Mouse (Mus musculus) kidney, adult 2 months (tissue): ENCODE results near the gene Hmgn1. TPM values are rescaled to one million over a fixed set of nuclear protein-coding genes. Genes with fewer than 3 reads are reported as not detected.

Source experiments
- DNase-seq: peaks from one replicate; pipeline ENCODE4 v3.0.0; 2021
- H3K27ac ChIP-seq: fragments of 200-500 bp; 2 replicates; pipeline ENCODE4 v1.5.1; 2012; ENCODE audit warnings: low read depth, low read length, control low read depth, inconsistent platforms; ENCODE audit not compliant: insufficient read depth
- H3K27me3 ChIP-seq: fragments of 200-500 bp; replicated peaks from 2 replicates; pipeline ENCODE4 v1.6.1; 2012; ENCODE audit warnings: mild to moderate bottlenecking, moderate library complexity, low read length, inconsistent platforms; ENCODE audit not compliant: control insufficient read depth, insufficient read depth
- H3K36me3 ChIP-seq: fragments of 200-500 bp; 2 replicates; pipeline ENCODE4 v1.6.1; 2012; ENCODE audit warnings: mild to moderate bottlenecking, moderate library complexity, low read length, inconsistent platforms; ENCODE audit not compliant: control insufficient read depth, insufficient read depth
- H3K4me1 ChIP-seq: fragments of 200-500 bp; 2 replicates; pipeline ENCODE4 v1.6.1; 2011; ENCODE audit warnings: low read length; ENCODE audit not compliant: control insufficient read depth, insufficient read depth
- H3K4me3 ChIP-seq: fragments of 200-500 bp; 2 replicates; pipeline ENCODE4 v1.5.1; 2011; ENCODE audit warnings: mild to moderate bottlenecking, low read depth, low read length, control low read depth; ENCODE audit not compliant: insufficient read depth
- CTCF ChIP-seq: fragments of 200-500 bp; conservative IDR thresholded peaks from 2 replicates; pipeline ENCODE4 v1.5.1; 2011; ENCODE audit warnings: low read depth, mild to moderate bottlenecking, control low read depth, low read length, moderate library complexity, mixed read lengths; ENCODE audit not compliant: insufficient read depth, insufficient read length
- POLR2A ChIP-seq: fragments of 200-500 bp; IDR thresholded peaks from one replicate; pipeline ENCODE4 v1.6.1; 2011; ENCODE audit warnings: low read depth, low read length, control low read depth
- WGBS: fragments of 180-500 bp; shearing (Covaris S2); methylation state at CpG from one replicate; pipeline ENCODE4 v1.1.7; 2018; 5-methylcytosine and 5-hydroxymethylcytosine counted together
- polyA plus RNA-seq: library from polyadenylated mRNA; depleted of rRNA; stranded (reverse); fragments of >200 nt; gene quantifications from 2 replicates; pipeline ENCODE4 v1.2.3, GENCODE M21; 2012; rRNA removed

The Hmgn1 gene
- polyA plus RNA-seq, 1 experiment: 36.4 TPM

- H3K36me3 ChIP-seq: no peaks in the 10 kb centered on the region
- TF ChIP-seq CTCF (no peak), POLR2A (no peak)
- H3K27ac ChIP-seq: no peak overlapping the region
- H3K4me1 ChIP-seq: peaks cover 5% of the 10 kb centered on the region; the same call in 1 of the 2 replicates
- H3K27me3 ChIP-seq: no peaks in the 10 kb centered on the region
- no peak overlapping the region for H3K4me3 ChIP-seq
- DNase-seq: no peak
Measured at GRCm38 (mm10) chr16:96085597-96085996, 41.9 kb downstream of the Hmgn1 start.

GRCm38 (mm10) chr16:96083179-96083646 is 44.3 kb downstream of the Hmgn1 start:
- H3K4me1 ChIP-seq: peaks cover 5% of the 10 kb centered on the region; the same call in 1 of the 2 replicates
- no peaks in the 10 kb centered on the region for H3K27me3 ChIP-seq
- H3K4me3 ChIP-seq: peak overlapping the region; percentile 72
- DNase-seq: peak; percentile 87
- H3K36me3 ChIP-seq: no peaks in the 10 kb centered on the region
- peak overlapping the region; percentile 92 for H3K27ac ChIP-seq
- WGBS: 5% methylated on average over 20 of the region's 20 CpGs
- TF ChIP-seq POLR2A (peak; percentile 31), CTCF (no peak)

- peaks cover 5% of the 10 kb centered on the region; the same call in 1 of the 2 replicates for H3K4me1 ChIP-seq
- peak within 1 kb of the TSS; percentile 72 for H3K4me3 ChIP-seq
- H3K36me3 ChIP-seq: no peaks in the 10 kb centered on the region
- H3K27ac ChIP-seq: peak within 1 kb of the TSS; percentile 92
- peak; percentile 94 for DNase-seq
- WGBS: under 1% methylated on average over 102 of the region's 107 CpGs
- H3K27me3 ChIP-seq: no peaks in the 10 kb centered on the region
- TF ChIP-seq CTCF: no peak
- peak; percentile 91 for TF ChIP-seq POLR2A
Measured at GRCm38 (mm10) chr16:96082301-96083178, 45.0 kb downstream of the Hmgn1 start, which contains the start of gene Brwd1. Brwd1 (minus strand) TSS chr16:96082526.

GRCm38 (mm10) chr16:96081742-96082241 is 45.7 kb downstream of the Hmgn1 start:
- no peaks in the 10 kb centered on the region for H3K36me3 ChIP-seq
- peak; percentile 73 for DNase-seq
- TF ChIP-seq POLR2A (no peak), CTCF (no peak)
- H3K27ac ChIP-seq: peak overlapping the region; percentile 82
- H3K4me3 ChIP-seq: peak overlapping the region; percentile 72
- peaks cover 5% of the 10 kb centered on the region; the same call in 1 of the 2 replicates for H3K4me1 ChIP-seq
- under 1% methylated on average over 64 of the region's 68 CpGs for WGBS
- no peaks in the 10 kb centered on the region for H3K27me3 ChIP-seq

GRCm38 (mm10) chr16:96081331-96081730 is 46.2 kb downstream of the Hmgn1 start:
- no peak for TF ChIP-seq POLR2A
- no peak for TF ChIP-seq CTCF
- no peaks in the 10 kb centered on the region for H3K27me3 ChIP-seq
- WGBS: 0% methylated on average over 25 of the region's 28 CpGs
- H3K36me3 ChIP-seq: no peaks in the 10 kb centered on the region
- peak; percentile 96 for DNase-seq
- H3K4me3 ChIP-seq: peak overlapping the region; percentile 72
- H3K4me1 ChIP-seq: peaks cover 5% of the 10 kb centered on the region; the same call in 1 of the 2 replicates
- peak overlapping the region; percentile 57 for H3K27ac ChIP-seq

GRCm38 (mm10) chr16:96080524-96080923 is 47.0 kb downstream of the Hmgn1 start:
- Histone ChIP-seq H3K27ac (no peak overlapping the region), H3K4me3 (no peak overlapping the region), H3K36me3 (no peaks in the 10 kb centered on the region), H3K27me3 (no peaks in the 10 kb centered on the region), H3K4me1 (peaks cover 5% of the 10 kb centered on the region; the same call in 1 of the 2 replicates)
- TF ChIP-seq POLR2A (no peak), CTCF (no peak)
- no peak for DNase-seq
- 63% methylated on average over 7 of the region's 7 CpGs for WGBS

Other genes starting within 250 kb of the Hmgn1 start
- 34.2 and 35.6 TPM in 2 replicates for gene Psmg1, start 136.8 kb downstream of the Hmgn1 start, polyA plus RNA-seq
- gene Brwd1, start 45.2 kb downstream of the Hmgn1 start, polyA plus RNA-seq: 15.2 and 19.1 TPM in 2 replicates
- 44.7 and 46.9 TPM in 2 replicates for gene Wrb, start 17.7 kb upstream of the Hmgn1 start, polyA plus RNA-seq
- 0.39 and 0.47 TPM in 2 replicates for gene Lca5l, start 64.5 kb upstream of the Hmgn1 start, polyA plus RNA-seq
- 4.5 and 6.7 TPM in 2 replicates for gene Sh3bgr, start 72.7 kb upstream of the Hmgn1 start, polyA plus RNA-seq
- gene B3galt5, start 108.1 kb upstream of the Hmgn1 start, polyA plus RNA-seq: 9.7 and 10.3 TPM in 2 replicates